Mouse (Mus musculus): ENCODE measurements around the gene Rab11fip2.

GRCm38 (mm10) chr19:59888846-59889245 is 54.6 kb downstream of the Rab11fip2 start:
- TF ChIP-seq ZC3H11A (IDR thresholded peaks at IDR 0.05; ENCODE audit: low read depth, low read length) (no peak), SIN3A (IDR thresholded peaks at IDR 0.05; ENCODE audit: low read length) (no peak), CTCF (IDR thresholded peaks at IDR 0.05 in 2 of 3, conservative IDR thresholded peaks at IDR 0.05 in 1 of 3; ENCODE audit: control insufficient read depth in 1 of 3, insufficient read depth in 1 of 3, low read depth in 2 of 3, low read length in 3 of 3, poor library complexity in 1 of 3, severe bottlenecking in 1 of 3) (no peak), GATA1 (IDR thresholded peaks at IDR 0.05; ENCODE audit: low read depth, low read length) (no peak), ZMIZ1 (IDR thresholded peaks at IDR 0.05; ENCODE audit: low read depth, low read length) (no peak), NELFE (IDR thresholded peaks at IDR 0.05; ENCODE audit: low read depth, low read length) (no peak), RCOR1 (IDR thresholded peaks at IDR 0.05; ENCODE audit: low read depth, low read length) (no peak), EP300 (IDR thresholded peaks at IDR 0.05; ENCODE audit: low read depth in 1 of 2, low read length in 2 of 2) (no peak), GABPA (IDR thresholded peaks at IDR 0.05; ENCODE audit: low read depth, low read length) (no peak), TBP (IDR thresholded peaks at IDR 0.05; ENCODE audit: low read depth, low read length) (no peak), POLR2A (IDR thresholded peaks at IDR 0.05; ENCODE audit: control insufficient read depth in 1 of 2, insufficient read depth in 1 of 2, low read depth in 1 of 2, low read length in 2 of 2, poor library complexity in 1 of 2) (no peak), ZKSCAN1 (IDR thresholded peaks at IDR 0.05; ENCODE audit: low read depth, low read length) (no peak), TAL1 (IDR thresholded peaks at IDR 0.05; ENCODE audit: low read length) (no peak)

All from MEL (cell line).